Mouse (Mus musculus) right cerebral cortex, postnatal 4 days (tissue): ENCODE measurements around the gene Vmn1r184.
"Not testable (repeated sequence)": the region's sequence is repeated elsewhere in the genome, so short reads cannot be mapped to it uniquely, and the experiment has no call there.

Experiments
- DNase-seq: peaks from one replicate; pipeline ENCODE4 v3.0.0-alpha.2; 2022

Gene Vmn1r184

GRCm38 (mm10) chr7:26260034-26260433 is at the start of gene Vmn1r184:
TSS of gene Vmn1r184 (plus strand) at chr7:26260334.
- not testable (repeated sequence) for DNase-seq

- DNase-seq = not testable (repeated sequence)
Observed at GRCm38 (mm10) chr7:26303429-26304166, 43.5 kb downstream of the Vmn1r184 start.

- not testable (repeated sequence) for DNase-seq
Observed at GRCm38 (mm10) chr7:26306926-26307325, 46.8 kb downstream of the Vmn1r184 start, which contains the start of gene Cyp2a4. TSS of gene Cyp2a4 (plus strand) at chr7:26307169.

GRCm38 (mm10) chr7:26311786-26312185 is 51.7 kb downstream of the Vmn1r184 start:
- not testable (repeated sequence) for DNase-seq

- not testable (repeated sequence) for DNase-seq
Observed at GRCm38 (mm10) chr7:26315194-26315593, 55.1 kb downstream of the Vmn1r184 start.

GRCm38 (mm10) chr7:26315809-26316208 is 55.7 kb downstream of the Vmn1r184 start:
- not testable (repeated sequence) for DNase-seq
